Mouse (Mus musculus) heart, adult 2 months (tissue): ENCODE results near the gene Slc46a1. TPM values are rescaled to one million over a fixed set of nuclear protein-coding genes. Genes with fewer than 3 reads are reported as not detected.
A peak's percentile ranks its signal among the peaks of the same experiment; 100 is the strongest.

ENCODE experiments used
- DNase-seq, 2 experiments: peaks; one replicate each; pipeline ENCODE4 v3.0.0; 2021
- H3K27ac ChIP-seq: fragments of 200-600 bp; 2 replicates; pipeline ENCODE4 v1.8.1; 2022
- H3K27me3 ChIP-seq: fragments of 200-500 bp; 2 replicates; pipeline ENCODE4 v1.6.1; 2012; ENCODE audit warnings: mild to moderate bottlenecking, low read length, inconsistent platforms, mixed read lengths; ENCODE audit not compliant: control insufficient read depth, insufficient read depth
- H3K36me3 ChIP-seq: fragments of 200-500 bp; 2 replicates; pipeline ENCODE4 v1.6.1; 2012; ENCODE audit warnings: low read length, inconsistent platforms; ENCODE audit not compliant: control insufficient read depth, insufficient read depth
- H3K4me1 ChIP-seq: fragments of 200-500 bp; 2 replicates; pipeline ENCODE4 v1.6.1; 2011; ENCODE audit warnings: low read length; ENCODE audit not compliant: control insufficient read depth, insufficient read depth
- H3K4me3 ChIP-seq: fragments of 200-600 bp; 2 replicates; pipeline ENCODE4 v1.8.1; 2022
- H3K79me2 ChIP-seq: fragments of 200-500 bp; replicated peaks from 2 replicates; pipeline ENCODE4 v1.6.1; 2012; ENCODE audit warnings: mild to moderate bottlenecking, inconsistent platforms, low read length, moderate library complexity, mixed read lengths; ENCODE audit not compliant: control insufficient read depth, insufficient read depth
- H3K9ac ChIP-seq: fragments of 200-500 bp; 2 replicates; pipeline ENCODE4 v1.6.1; 2012; ENCODE audit warnings: low read depth, mild to moderate bottlenecking, control low read depth, inconsistent platforms, low read length, mixed read lengths
- CTCF ChIP-seq: fragments of 200-600 bp; IDR thresholded peaks from 2 replicates; pipeline ENCODE4 v1.8.1; 2022; ENCODE audit warnings: antibody characterized with exemption, mild to moderate bottlenecking, moderate library complexity
- EP300 ChIP-seq: fragments of 200-500 bp; IDR thresholded peaks from 2 replicates; pipeline ENCODE4 v1.6.1; 2011; ENCODE audit warnings: low read depth, low read length, control low read depth; ENCODE audit not compliant: insufficient read depth
- POLR2A ChIP-seq: fragments of 200-500 bp; IDR thresholded peaks from 2 replicates; pipeline ENCODE4 v1.6.1; 2011; ENCODE audit warnings: mild to moderate bottlenecking, low read depth, low read length, control low read depth; ENCODE audit not compliant: insufficient read depth
- WGBS: fragments of 180-500 bp; shearing (Covaris S2); methylation state at CpG from one replicate; pipeline ENCODE4 v1.1.7; 2018; 5-methylcytosine and 5-hydroxymethylcytosine counted together
- intact Hi-C: fragments of 180-260 bp; cut with DNase I; formaldehyde crosslinking; loops from one replicate; pipeline ENCODE4 v1.15.1; 2025
- polyA plus RNA-seq: library from polyadenylated mRNA; depleted of rRNA; stranded (reverse); fragments of >200 nt; gene quantifications from 2 replicates; pipeline ENCODE4 v1.2.3, GENCODE M21; 2012
- total RNA-seq, 2 experiments: library from RNA; stranded (reverse); gene quantifications; 2 replicates each; pipeline ENCODE4 v1.2.3; 2021

Slc46a1 gene
- total and polyA plus RNA-seq, 3 experiments = 1.7 to 7.8 (median 3.0) TPM

GRCm38 (mm10) chr11:78495904-78496303, 30.4 kb downstream of the Slc46a1 start:
- Histone ChIP-seq H3K36me3 (no peaks in the 10 kb centered on the region), H3K9ac (no peak overlapping the region), H3K27ac (no peak overlapping the region), H3K27me3 (peaks cover 9% of the 10 kb centered on the region), H3K79me2 (no peaks in the 10 kb centered on the region), H3K4me3 (no peak overlapping the region), H3K4me1 (no peaks in the 10 kb centered on the region)
- 6% methylated on average over 6 of the region's 6 CpGs for WGBS
- TF ChIP-seq EP300 (no peak), POLR2A (no peak), CTCF (no peak)
- intact Hi-C loops = no loop called here
- DNase-seq = no peak

GRCm38 (mm10) chr11:78497071-78497541, 31.6 kb downstream of the Slc46a1 start:
- Histone ChIP-seq H3K27me3 (peaks cover 7% of the 10 kb centered on the region), H3K79me2 (no peaks in the 10 kb centered on the region), H3K4me1 (no peaks in the 10 kb centered on the region), H3K9ac (peak overlapping the region; percentile 47; the same call in 1 of the 2 replicates), H3K4me3 (peak overlapping the region; percentile 54), H3K36me3 (no peaks in the 10 kb centered on the region), H3K27ac (no peak overlapping the region)
- intact Hi-C loops = no loop called here
- peak; percentile 25 to 32 for DNase-seq
- WGBS = 1% methylated on average over 44 of the region's 44 CpGs
- TF ChIP-seq EP300 = no peak
- no peak for TF ChIP-seq CTCF
- no peak for TF ChIP-seq POLR2A

GRCm38 (mm10) chr11:78497544-78498522, 32.3 kb downstream of the Slc46a1 start, which contains the start of gene Sarm1:
Sarm1 (minus strand) TSS chr11:78497754.
- 4% methylated on average over 36 of the region's 36 CpGs for WGBS
- Histone ChIP-seq H3K27me3 (peaks cover 7% of the 10 kb centered on the region), H3K9ac (peak within 1 kb of the TSS; percentile 47; the same call in 1 of the 2 replicates), H3K4me3 (peak within 1 kb of the TSS; percentile 54), H3K79me2 (no peaks in the 10 kb centered on the region), H3K36me3 (no peaks in the 10 kb centered on the region), H3K27ac (peak within 1 kb of the TSS; percentile 48), H3K4me1 (no peaks in the 10 kb centered on the region)
- TF ChIP-seq CTCF = 0 out of 2 replicates have a peak, but pooled peaks have one; percentile 11
- no peak for TF ChIP-seq EP300
- peak; percentile 70 for TF ChIP-seq POLR2A
- intact Hi-C loops = no loop called here
- DNase-seq = peak; percentile 93

DNA sequence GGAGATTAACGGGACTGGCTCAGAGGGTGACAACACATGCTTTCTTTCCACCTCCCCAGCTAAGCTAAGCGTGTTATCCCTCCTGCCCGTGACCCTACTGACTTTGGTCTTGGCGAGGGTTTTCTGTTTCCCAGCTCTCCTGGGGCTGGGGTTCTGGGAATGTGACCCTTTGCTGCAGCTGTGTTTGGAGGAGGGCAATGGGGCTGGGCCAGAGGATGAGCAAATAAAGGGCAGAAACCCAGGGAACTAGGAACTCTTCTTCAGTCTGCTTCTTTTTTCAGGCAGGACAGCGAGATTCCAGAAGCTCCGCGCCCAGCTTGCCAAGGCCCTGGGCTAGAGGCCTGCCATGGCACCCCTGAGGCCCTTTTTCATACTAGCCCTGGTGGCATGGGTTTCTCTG, 33.5 kb downstream of the Slc46a1 start, which contains the start of gene Vtn:
Gene Vtn (plus strand): TSS at position 88 of the 400 bp plus-strand sequence.
- intact Hi-C loops = no loop called here
- H3K36me3 ChIP-seq = no peaks in the 10 kb centered on the region
- peak within 1 kb of the TSS; percentile 54 for H3K4me3 ChIP-seq
- 56% methylated on average over 7 of the region's 7 CpGs for WGBS
- peak; percentile 55 to 58 for DNase-seq
- peak within 1 kb of the TSS; percentile 51 for H3K27ac ChIP-seq
- H3K27me3 ChIP-seq = peaks cover 6% of the 10 kb centered on the region
- peak within 1 kb of the TSS; percentile 27; the same call in 1 of the 2 replicates for H3K9ac ChIP-seq
- TF ChIP-seq CTCF (no peak), POLR2A (peak; percentile 57), EP300 (0 out of 2 replicates have a peak, but pooled peaks have one; percentile 19)
- H3K79me2 ChIP-seq = no peaks in the 10 kb centered on the region
- H3K4me1 ChIP-seq = no peaks in the 10 kb centered on the region

DNA sequence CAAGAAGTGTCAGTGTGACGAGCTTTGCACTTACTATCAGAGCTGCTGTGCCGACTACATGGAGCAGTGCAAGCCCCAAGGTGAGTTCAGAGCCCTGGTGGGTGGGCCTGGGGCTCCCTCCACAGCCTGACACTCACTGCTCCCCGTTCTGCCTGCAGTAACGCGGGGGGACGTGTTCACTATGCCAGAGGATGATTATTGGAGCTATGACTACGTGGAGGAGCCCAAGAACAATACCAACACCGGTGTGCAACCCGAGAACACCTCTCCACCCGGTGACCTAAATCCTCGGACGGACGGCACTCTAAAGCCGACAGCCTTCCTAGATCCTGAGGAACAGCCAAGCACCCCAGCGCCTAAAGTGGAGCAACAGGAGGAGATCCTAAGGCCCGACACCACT, 34.0 kb downstream of the Slc46a1 start:
- peak overlapping the region; percentile 27; the same call in 1 of the 2 replicates for H3K9ac ChIP-seq
- H3K27ac ChIP-seq = peak overlapping the region; percentile 51
- no peak overlapping the region for H3K4me3 ChIP-seq
- WGBS = 45% methylated on average over 16 of the region's 16 CpGs
- no peaks in the 10 kb centered on the region for H3K4me1 ChIP-seq
- TF ChIP-seq EP300 (no peak), CTCF (no peak), POLR2A (no peak)
- intact Hi-C loops = no loop called here
- H3K27me3 ChIP-seq = peaks cover 6% of the 10 kb centered on the region
- H3K36me3 ChIP-seq = no peaks in the 10 kb centered on the region
- H3K79me2 ChIP-seq = no peaks in the 10 kb centered on the region
- DNase-seq = no peak
